Mouse (Mus musculus) ES-Bruce4 (cell line): ENCODE measurements around the gene Gnai3. TPM values are rescaled to one million over a fixed set of nuclear protein-coding genes. Genes with fewer than 3 reads are reported as not detected.

Source experiments
- H3K27ac ChIP-seq: 2 replicates; pipeline ENCODE4 v1.5.1; 2012; ENCODE audit warnings: low read length, inconsistent platforms; ENCODE audit not compliant: insufficient read depth
- H3K27me3 ChIP-seq: 2 replicates; pipeline ENCODE4 v1.6.1; 2012; ENCODE audit warnings: mild to moderate bottlenecking, low read length, inconsistent platforms; ENCODE audit not compliant: control insufficient read depth, poor library complexity, insufficient read depth, severe bottlenecking
- H3K36me3 ChIP-seq: 2 replicates; pipeline ENCODE4 v1.6.1; 2012; ENCODE audit warnings: inconsistent platforms, mild to moderate bottlenecking, low read length, moderate library complexity; ENCODE audit not compliant: control insufficient read depth, poor library complexity, insufficient read depth, severe bottlenecking
- H3K4me1 ChIP-seq: one replicate; pipeline ENCODE4 v1.8.1; 2011; ENCODE audit warnings: low read length; ENCODE audit not compliant: control insufficient read depth, insufficient read depth
- H3K4me3 ChIP-seq: 2 replicates; pipeline ENCODE4 v1.5.1; 2011; ENCODE audit warnings: low read depth, mild to moderate bottlenecking, low read length
- H3K9ac ChIP-seq: 2 replicates; pipeline ENCODE4 v1.6.1; 2012; ENCODE audit warnings: low read depth, mild to moderate bottlenecking, inconsistent platforms; ENCODE audit not compliant: poor library complexity, severe bottlenecking
- H3K9me3 ChIP-seq: replicated peaks from 2 replicates; pipeline ENCODE4 v1.6.1; 2012; ENCODE audit warnings: mild to moderate bottlenecking, low read length, inconsistent platforms; ENCODE audit not compliant: control insufficient read depth, poor library complexity, insufficient read depth, severe bottlenecking
- CTCF ChIP-seq: IDR thresholded peaks from one replicate; pipeline ENCODE4 v1.8.1; 2011; ENCODE audit warnings: low read depth, low read length
- EP300 ChIP-seq: IDR thresholded peaks from 2 replicates; pipeline ENCODE4 v1.6.1; 2011; ENCODE audit warnings: low read depth, low read length; ENCODE audit not compliant: insufficient read depth
- POLR2A ChIP-seq: IDR thresholded peaks from one replicate; pipeline ENCODE4 v1.8.1; 2011; ENCODE audit warnings: low read length; ENCODE audit not compliant: insufficient read depth
- polyA plus RNA-seq: library from polyadenylated mRNA; stranded (reverse); fragments of >200 nt; gene quantifications from 2 replicates; pipeline ENCODE4 v1.2.4, GENCODE M21; 2011; ENCODE audit warnings: low read depth; ENCODE audit not compliant: missing spikeins, insufficient read depth, insufficient read length

Gene Gnai3
- polyA plus RNA-seq, 1 experiment = 127 TPM

DNA sequence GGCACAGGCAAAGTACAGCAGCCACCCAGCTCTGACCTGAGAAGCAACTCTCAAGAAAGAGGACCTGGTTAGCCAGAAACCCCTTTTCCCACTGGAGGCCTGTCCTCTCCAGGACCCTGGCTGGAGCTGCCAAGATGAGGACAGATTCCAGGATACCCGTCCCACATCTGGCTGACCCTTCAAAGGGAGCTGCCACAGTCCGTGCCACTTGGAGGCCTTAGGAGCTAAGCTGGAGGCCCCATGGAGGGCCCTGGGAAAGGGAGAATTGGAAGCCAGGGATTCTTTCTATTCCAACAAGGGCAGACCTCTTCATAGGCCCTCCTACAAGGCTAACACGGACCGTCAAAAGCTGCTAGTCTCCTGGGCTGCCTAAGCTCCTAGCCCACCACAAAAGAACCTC lies 64.3 kb downstream of the Gnai3 start:
- Histone ChIP-seq H3K27me3 (no peaks in the 10 kb centered on the region), H3K4me3 (no peak overlapping the region), H3K27ac (no peak overlapping the region), H3K4me1 (no peaks in the 10 kb centered on the region), H3K9me3 (no peaks in the 10 kb centered on the region), H3K36me3 (peaks cover 11% of the 10 kb centered on the region; the same call in 1 of the 2 replicates), H3K9ac (no peak overlapping the region)
- TF ChIP-seq EP300 (no peak), POLR2A (no peak), CTCF (no peak)

DNA sequence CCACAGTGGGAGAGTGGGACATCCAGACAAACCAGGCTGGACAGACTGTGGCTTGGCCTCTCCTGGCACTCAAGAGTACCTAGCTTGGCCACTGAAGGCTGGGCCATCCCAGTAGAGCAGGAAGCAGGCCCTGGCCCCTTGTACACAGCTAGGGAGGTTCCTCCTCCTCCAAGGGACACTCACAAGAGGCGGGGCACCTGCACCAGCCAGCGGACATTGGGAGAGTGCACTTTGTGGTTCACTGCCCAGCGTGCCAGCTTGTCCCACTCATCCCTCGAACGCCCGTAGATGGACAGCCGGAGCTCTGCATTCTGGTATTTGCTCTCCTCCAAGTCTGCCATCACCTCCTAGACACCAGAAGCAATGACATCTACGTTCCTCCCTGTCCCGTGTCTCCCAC lies 69.1 kb downstream of the Gnai3 start:
- Histone ChIP-seq H3K36me3 (peaks cover 17% of the 10 kb centered on the region; the same call in 1 of the 2 replicates), H3K27ac (no peak overlapping the region), H3K27me3 (no peaks in the 10 kb centered on the region), H3K4me1 (no peaks in the 10 kb centered on the region), H3K9ac (no peak overlapping the region), H3K4me3 (no peak overlapping the region), H3K9me3 (no peaks in the 10 kb centered on the region)
- TF ChIP-seq POLR2A (no peak), EP300 (no peak), CTCF (no peak)

DNA sequence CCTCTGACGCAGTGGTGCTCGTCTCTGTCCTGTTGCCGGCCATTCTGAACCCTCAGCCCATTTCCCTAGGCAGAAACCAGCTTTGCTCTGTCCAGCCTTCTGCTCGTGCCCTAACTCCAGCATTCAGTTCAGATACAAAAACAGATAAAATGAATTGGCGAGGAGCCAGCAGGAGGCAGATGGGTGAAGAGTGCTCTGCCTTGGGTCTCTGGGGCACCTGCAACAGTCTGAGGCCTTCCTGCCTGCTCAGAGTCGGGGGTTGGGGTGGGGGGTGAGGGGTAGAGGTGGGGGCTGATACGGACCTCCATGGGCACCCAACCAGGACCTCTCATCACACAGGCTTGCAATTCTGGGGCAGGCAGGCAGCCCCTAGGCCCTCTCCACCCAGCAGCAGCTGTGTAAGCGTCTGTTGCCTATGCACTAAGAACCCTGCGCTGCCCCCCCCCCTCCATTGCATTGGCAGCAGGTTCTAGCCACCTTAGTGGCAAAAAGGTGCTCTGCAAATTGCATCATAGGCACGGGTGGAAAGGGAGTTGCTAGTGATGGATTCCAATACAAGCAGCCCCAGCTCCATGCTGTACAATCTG lies 72.9 kb downstream of the Gnai3 start:
- Histone ChIP-seq H3K36me3 (peaks cover 13% of the 10 kb centered on the region; the same call in 1 of the 2 replicates), H3K4me1 (no peaks in the 10 kb centered on the region), H3K9ac (no peak overlapping the region), H3K9me3 (no peaks in the 10 kb centered on the region), H3K4me3 (no peak overlapping the region), H3K27ac (no peak overlapping the region), H3K27me3 (no peaks in the 10 kb centered on the region)
- TF ChIP-seq POLR2A (no peak), CTCF (no peak), EP300 (no peak)

DNA sequence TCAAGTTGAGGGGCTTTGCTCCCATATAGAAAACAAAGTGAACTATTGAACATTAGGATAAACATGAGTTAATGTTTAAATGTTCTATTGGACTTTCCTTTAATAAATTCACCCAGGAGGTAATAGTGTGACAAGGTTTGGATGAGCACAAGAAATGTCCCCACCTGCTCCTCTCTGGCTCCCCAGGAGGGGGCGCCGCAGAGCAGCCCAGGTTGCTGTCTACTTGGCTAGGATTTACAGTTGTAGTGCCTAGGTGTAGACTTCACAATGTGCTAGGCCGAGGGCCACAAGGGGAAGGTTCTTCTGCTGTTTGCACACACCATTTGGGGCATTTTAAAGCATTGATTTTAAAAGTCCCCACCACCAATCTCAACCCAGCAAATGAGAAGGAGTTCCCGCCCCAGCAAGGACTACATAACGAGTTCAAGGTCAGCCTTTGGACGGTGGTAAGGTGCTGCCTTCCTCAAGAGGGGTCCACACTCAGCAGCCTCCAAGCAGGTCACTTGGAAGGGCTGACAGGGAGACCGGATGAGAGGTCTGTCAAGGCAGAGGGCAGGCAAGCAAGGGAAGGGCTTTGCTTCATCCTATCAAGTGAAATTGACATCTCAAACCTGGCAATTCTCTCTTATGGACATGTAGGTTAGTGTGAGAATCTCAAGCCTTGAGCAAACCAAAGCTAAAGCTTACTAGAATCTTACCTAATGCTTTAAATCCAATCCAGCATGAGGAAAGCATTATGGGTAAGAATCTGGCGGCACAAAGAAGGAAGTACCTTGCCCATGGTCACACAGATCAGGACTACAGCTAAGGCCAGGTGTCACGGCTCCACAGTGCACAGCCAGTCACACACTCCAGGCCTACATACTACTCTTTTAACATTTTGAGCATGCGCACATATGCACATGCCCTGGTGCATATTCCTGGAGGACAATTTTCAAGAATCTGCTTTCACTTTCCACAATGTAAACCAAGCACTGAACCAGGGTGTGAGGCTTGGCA lies 75.4 kb downstream of the Gnai3 start:
- TF ChIP-seq POLR2A = no peak
- TF ChIP-seq CTCF = peak; percentile 82
- no peak for TF ChIP-seq EP300
- no peaks in the 10 kb centered on the region for H3K36me3 ChIP-seq
- no peaks in the 10 kb centered on the region for H3K9me3 ChIP-seq
- H3K27ac ChIP-seq = no peak overlapping the region
- H3K9ac ChIP-seq = no peak overlapping the region
- no peak overlapping the region for H3K4me3 ChIP-seq
- H3K27me3 ChIP-seq = no peaks in the 10 kb centered on the region
- no peaks in the 10 kb centered on the region for H3K4me1 ChIP-seq

DNA sequence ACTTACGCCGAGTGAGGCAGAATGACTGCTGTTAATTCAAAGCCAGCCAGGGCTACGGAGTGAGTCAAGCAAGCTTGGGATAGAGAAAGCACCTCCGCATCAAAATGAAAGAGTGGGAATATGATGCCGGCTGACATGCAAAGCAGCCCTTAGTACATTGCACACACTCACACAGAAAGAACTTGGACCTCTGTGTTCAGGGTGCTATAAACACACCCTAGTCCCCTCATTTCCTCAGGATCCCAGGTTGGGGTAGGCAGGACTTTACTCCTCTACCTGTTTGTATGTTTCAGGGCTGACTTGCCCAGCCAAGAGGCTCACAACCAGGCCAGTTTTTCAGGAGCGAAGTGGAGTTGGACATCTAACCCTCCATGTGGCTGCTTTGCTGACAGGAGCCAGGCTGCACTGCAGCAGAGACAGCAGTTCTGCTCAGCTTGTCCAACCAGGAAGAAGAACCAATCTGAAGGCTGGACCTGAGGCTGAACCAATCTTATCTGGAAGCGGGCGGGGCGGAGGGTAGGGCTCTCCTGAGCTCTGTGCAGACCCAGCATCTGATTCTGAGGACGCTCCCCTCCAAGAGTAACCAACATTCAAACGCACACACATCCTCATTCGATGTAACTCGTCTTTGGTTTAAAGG lies 76.6 kb downstream of the Gnai3 start:
- H3K27me3 ChIP-seq = no peaks in the 10 kb centered on the region
- no peaks in the 10 kb centered on the region for H3K9me3 ChIP-seq
- H3K27ac ChIP-seq = no peak overlapping the region
- no peaks in the 10 kb centered on the region for H3K36me3 ChIP-seq
- H3K4me3 ChIP-seq = no peak overlapping the region
- H3K4me1 ChIP-seq = no peaks in the 10 kb centered on the region
- H3K9ac ChIP-seq = no peak overlapping the region
- no peak for TF ChIP-seq EP300
- no peak for TF ChIP-seq CTCF
- TF ChIP-seq POLR2A = no peak

DNA sequence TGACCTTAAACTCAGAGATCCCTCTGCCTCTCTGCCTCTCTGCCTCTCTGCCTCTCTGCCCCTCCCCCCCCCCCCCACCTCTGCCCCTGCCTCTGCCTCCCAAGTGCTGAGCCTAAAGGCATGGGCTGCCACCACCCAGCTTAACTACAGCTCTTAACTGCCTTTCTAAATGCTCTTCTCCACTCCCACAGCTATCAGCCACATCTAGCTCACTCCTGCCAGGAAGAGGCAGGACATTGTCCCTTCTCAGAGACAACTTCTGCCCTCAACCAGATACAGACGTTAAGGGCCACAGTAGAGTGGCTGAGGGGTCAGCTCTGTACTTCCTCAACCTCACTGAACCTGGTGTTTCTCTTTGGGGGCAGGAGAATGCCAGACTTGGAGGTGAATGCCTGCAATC lies 77.1 kb downstream of the Gnai3 start:
- no peaks in the 10 kb centered on the region for H3K4me1 ChIP-seq
- H3K4me3 ChIP-seq = no peak overlapping the region
- no peaks in the 10 kb centered on the region for H3K27me3 ChIP-seq
- TF ChIP-seq CTCF = no peak
- no peak for TF ChIP-seq POLR2A
- TF ChIP-seq EP300 = no peak
- H3K27ac ChIP-seq = no peak overlapping the region
- H3K9ac ChIP-seq = no peak overlapping the region
- no peaks in the 10 kb centered on the region for H3K9me3 ChIP-seq
- no peaks in the 10 kb centered on the region for H3K36me3 ChIP-seq
